Mouse (Mus musculus) G1E (cell line): ENCODE results near the gene Atxn2. TPM values are rescaled to one million over a fixed set of nuclear protein-coding genes. Genes with fewer than 3 reads are reported as not detected.

Experiments
- ATAC-seq: 2 replicates; pipeline ENCODE4 v1.8.0; 2016; ENCODE audit warnings: mild to moderate bottlenecking; ENCODE audit not compliant: insufficient number of reproducible peaks, poor library complexity, low FRiP score, severe bottlenecking; ENCODE audit errors: extremely low read depth
- DNase-seq: peaks from one replicate; pipeline ENCODE4 v3.0.0; 2012; ENCODE audit warnings: low spot score
- H3K27me3 ChIP-seq: 2 replicates; pipeline ENCODE4 v1.6.1; 2012; ENCODE audit warnings: mild to moderate bottlenecking, low read length, inconsistent platforms; ENCODE audit not compliant: insufficient read depth
- H3K36me3 ChIP-seq: replicated peaks from 2 replicates; pipeline ENCODE3; 2012; ENCODE audit warnings: mild to moderate bottlenecking, inconsistent platforms
- H3K4me1 ChIP-seq: 2 replicates; pipeline ENCODE4 v1.6.1; 2012; ENCODE audit warnings: low read depth, low read length, inconsistent platforms, mixed read lengths; ENCODE audit not compliant: insufficient read depth
- H3K4me3 ChIP-seq: 2 replicates; pipeline ENCODE4 v1.5.1; 2012; ENCODE audit warnings: low read depth, mild to moderate bottlenecking, inconsistent platforms, low read length, moderate library complexity, mixed read lengths
- H3K9me3 ChIP-seq: replicated peaks from 2 replicates; pipeline ENCODE4 v1.6.1; 2012; ENCODE audit warnings: inconsistent platforms
- CTCF ChIP-seq: IDR thresholded peaks from 2 replicates; pipeline ENCODE4 v1.5.1; 2012; ENCODE audit warnings: low read depth, low read length, inconsistent platforms, mixed read lengths
- GATA1 ChIP-seq: IDR thresholded peaks from 2 replicates; pipeline ENCODE4 v1.6.1; 2012; ENCODE audit warnings: borderline replicate concordance, low read length, inconsistent platforms, mixed read lengths
- GATA2 ChIP-seq: IDR thresholded peaks from 2 replicates; pipeline ENCODE4 v1.6.1; 2012; ENCODE audit warnings: low read depth, low read length, inconsistent platforms, borderline replicate concordance
- POLR2AphosphoS5 ChIP-seq: IDR thresholded peaks from 2 replicates; pipeline ENCODE4 v1.6.1; 2012; ENCODE audit warnings: low read depth, low read length, inconsistent platforms; ENCODE audit not compliant: insufficient replicate concordance
- TAL1 ChIP-seq: conservative IDR thresholded peaks from 2 replicates; pipeline ENCODE4 v1.6.1; 2012; ENCODE audit warnings: low read depth, low read length, inconsistent platforms, mixed read lengths
- polyA plus RNA-seq: library from polyadenylated mRNA; stranded (reverse); fragments of >175 nt; gene quantifications from 2 replicates; pipeline ENCODE4 v1.2.3, GENCODE M21; 2012
- total RNA-seq, 2 experiments: library from RNA; stranded (forward) in 1 of 2; stranded (reverse) in 1 of 2; fragments of 200-1000 nt in 1 of 2; fragments of >200 nt in 1 of 2; fragmentation: Nextera tagmentation in 1 of 2; gene quantifications; 2 replicates each; pipeline ENCODE4 v1.2.3; 2014 to 2017

Gene Atxn2
- total and polyA plus RNA-seq, 3 experiments = 38.0 to 151 (median 57.5) TPM

GRCm38 (mm10) chr5:121714331-121714730 is 3.2 kb downstream of the Atxn2 start:
- DNase-seq = no peak
- ATAC-seq = no peak
- peaks cover 36% of the 10 kb centered on the region for H3K36me3 ChIP-seq
- H3K4me3 ChIP-seq = no peak overlapping the region
- H3K27me3 ChIP-seq = no peaks in the 10 kb centered on the region
- no peaks in the 10 kb centered on the region for H3K9me3 ChIP-seq
- no peak for TF ChIP-seq GATA2
- no peak for TF ChIP-seq CTCF
- TF ChIP-seq TAL1 = no peak
- peaks cover 52% of the 10 kb centered on the region for H3K4me1 ChIP-seq

- Histone ChIP-seq H3K9me3 (no peaks in the 10 kb centered on the region), H3K4me1 (peaks cover 53% of the 10 kb centered on the region), H3K36me3 (peaks cover 42% of the 10 kb centered on the region), H3K27me3 (no peaks in the 10 kb centered on the region), H3K4me3 (no peak overlapping the region)
- TF ChIP-seq GATA1 = no peak
- no peak for TF ChIP-seq CTCF
- no peak for TF ChIP-seq GATA2
- TF ChIP-seq TAL1 = no peak
- no peak for TF ChIP-seq POLR2AphosphoS5
- no peak for DNase-seq
- ATAC-seq = no peak
Measured at GRCm38 (mm10) chr5:121714928-121715327, 3.8 kb downstream of the Atxn2 start.

GRCm38 (mm10) chr5:121718462-121718861 is 7.3 kb downstream of the Atxn2 start:
- no peak overlapping the region for H3K4me3 ChIP-seq
- H3K36me3 ChIP-seq = peaks cover 57% of the 10 kb centered on the region
- no peaks in the 10 kb centered on the region for H3K27me3 ChIP-seq
- TF ChIP-seq TAL1 = no peak
- no peak for TF ChIP-seq GATA1
- no peak for TF ChIP-seq CTCF
- no peak for TF ChIP-seq POLR2AphosphoS5
- no peak for TF ChIP-seq GATA2
- DNase-seq (no peak), ATAC-seq (no peak)
- no peaks in the 10 kb centered on the region for H3K9me3 ChIP-seq
- peaks cover 50% of the 10 kb centered on the region for H3K4me1 ChIP-seq

- DNase-seq (no peak), ATAC-seq (no peak)
- no peaks in the 10 kb centered on the region for H3K9me3 ChIP-seq
- no peak overlapping the region for H3K4me3 ChIP-seq
- peaks cover 48% of the 10 kb centered on the region for H3K4me1 ChIP-seq
- TF ChIP-seq CTCF (no peak), POLR2AphosphoS5 (no peak), GATA1 (no peak), GATA2 (no peak), TAL1 (no peak)
- H3K27me3 ChIP-seq = no peaks in the 10 kb centered on the region
- peaks cover 62% of the 10 kb centered on the region for H3K36me3 ChIP-seq
Measured at GRCm38 (mm10) chr5:121720888-121721585, 9.9 kb downstream of the Atxn2 start.

GRCm38 (mm10) chr5:121721841-121722240 is 10.7 kb downstream of the Atxn2 start:
- Histone ChIP-seq H3K4me1 (peaks cover 42% of the 10 kb centered on the region), H3K4me3 (no peak overlapping the region), H3K9me3 (no peaks in the 10 kb centered on the region), H3K36me3 (peaks cover 54% of the 10 kb centered on the region), H3K27me3 (no peaks in the 10 kb centered on the region)
- TF ChIP-seq CTCF = no peak
- no peak for DNase-seq
- ATAC-seq = no peak

- Histone ChIP-seq H3K4me1 (peaks cover 27% of the 10 kb centered on the region), H3K4me3 (no peak overlapping the region), H3K36me3 (peaks cover 61% of the 10 kb centered on the region), H3K27me3 (no peaks in the 10 kb centered on the region), H3K9me3 (no peaks in the 10 kb centered on the region)
- ATAC-seq (no peak), DNase-seq (no peak)
- TF ChIP-seq GATA2 (no peak), POLR2AphosphoS5 (no peak), TAL1 (no peak), CTCF (no peak), GATA1 (no peak)
Measured at GRCm38 (mm10) chr5:121724678-121725077, 13.5 kb downstream of the Atxn2 start.

GRCm38 (mm10) chr5:121730057-121730456 is 18.9 kb downstream of the Atxn2 start:
- Histone ChIP-seq H3K36me3 (peaks cover 65% of the 10 kb centered on the region), H3K27me3 (no peaks in the 10 kb centered on the region), H3K9me3 (no peaks in the 10 kb centered on the region), H3K4me3 (no peak overlapping the region), H3K4me1 (peaks cover 3% of the 10 kb centered on the region; the same call in 1 of the 2 replicates)
- TF ChIP-seq GATA2 (no peak), TAL1 (no peak), CTCF (no peak), GATA1 (no peak), POLR2AphosphoS5 (no peak)
- ATAC-seq = no peak
- DNase-seq = no peak
